Mouse (Mus musculus) MEL (cell line): ENCODE results near the gene Gucy1b1. TPM values are rescaled to one million over a fixed set of nuclear protein-coding genes. Genes with fewer than 3 reads are reported as not detected.

Source experiments
- DNase-seq: peaks from one replicate; pipeline ENCODE4 v3.0.0; 2011; ENCODE audit warnings: low read depth, low spot score
- H3K27ac ChIP-seq: 2 replicates; pipeline ENCODE4 v1.5.1; 2012; ENCODE audit warnings: low read depth, mild to moderate bottlenecking, control low read depth, low read length, moderate library complexity; ENCODE audit not compliant: control insufficient read depth
- H3K27me3 ChIP-seq, 2 experiments: fragments of 150-350 bp in 1 of 2; sonication (generic) in 1 of 2; 2 replicates each; pipeline ENCODE4 v1.6.1; 2012; ENCODE audit warnings: low read length in 2 of 2, mild to moderate bottlenecking in 2 of 2, improper control_type of control experiment in 1 of 2, moderate library complexity in 1 of 2; ENCODE audit not compliant: insufficient read depth in 2 of 2, control insufficient read depth in 1 of 2
- H3K36me3 ChIP-seq, 2 experiments: 2 replicates each; pipeline ENCODE4 v1.6.1; 2012 to 2014; ENCODE audit warnings: low read length in 2 of 2, improper control_type of control experiment in 1 of 2, inconsistent platforms in 1 of 2, mild to moderate bottlenecking in 1 of 2; ENCODE audit not compliant: insufficient read depth in 2 of 2, control insufficient read depth in 1 of 2
- H3K4me1 ChIP-seq, 2 experiments: fragments of 150-350 bp in 1 of 2; sonication (generic) in 1 of 2; 2 replicates each; pipeline ENCODE4 v1.6.1; 2012; ENCODE audit warnings: low read length in 2 of 2, improper control_type of control experiment in 1 of 2, mild to moderate bottlenecking in 1 of 2; ENCODE audit not compliant: insufficient read depth in 2 of 2, control insufficient read depth in 1 of 2
- H3K4me3 ChIP-seq, 2 experiments: fragments of 150-350 bp in 1 of 2; sonication (generic) in 1 of 2; 2 replicates each; pipeline ENCODE4 v1.5.1; 2012; ENCODE audit warnings: low read depth in 2 of 2, low read length in 2 of 2, mild to moderate bottlenecking in 2 of 2, moderate library complexity in 2 of 2, control low read depth in 1 of 2, improper control_type of control experiment in 1 of 2; ENCODE audit not compliant: control insufficient read depth in 1 of 2, insufficient read depth in 1 of 2
- H3K79me2 ChIP-seq: 2 replicates; pipeline ENCODE4 v1.6.1; 2012; ENCODE audit warnings: mild to moderate bottlenecking, low read length, moderate library complexity; ENCODE audit not compliant: control insufficient read depth, poor library complexity, insufficient read depth
- H3K9ac ChIP-seq: 2 replicates; pipeline ENCODE4 v1.6.1; 2012; ENCODE audit warnings: low read depth, mild to moderate bottlenecking, control low read depth, low read length, moderate library complexity; ENCODE audit not compliant: control insufficient read depth, poor library complexity, severe bottlenecking
- H3K9me3 ChIP-seq: fragments of 150-350 bp; sonication (generic); replicated peaks from 2 replicates; pipeline ENCODE4 v1.6.1; 2012; ENCODE audit warnings: mild to moderate bottlenecking, low read length, improper control_type of control experiment, moderate library complexity; ENCODE audit not compliant: insufficient read depth
- CHD1 ChIP-seq: IDR thresholded peaks from 2 replicates; pipeline ENCODE4 v1.6.1; 2012; ENCODE audit warnings: low read depth, mild to moderate bottlenecking, inconsistent platforms, low read length, improper control_type of control experiment
- CHD2 ChIP-seq: IDR thresholded peaks from 2 replicates; pipeline ENCODE4 v1.6.1; 2011; ENCODE audit warnings: low read length, improper control_type of control experiment
- CTCF ChIP-seq, 3 experiments: IDR thresholded peaks in 2 of 3; conservative IDR thresholded peaks in 1 of 3; 2 replicates each; pipeline ENCODE4 v1.5.1; 2011 to 2012; ENCODE audit warnings: low read length in 3 of 3, low read depth in 2 of 3, mild to moderate bottlenecking in 2 of 3, improper control_type of control experiment in 1 of 3, inconsistent platforms in 1 of 3, mixed read lengths in 1 of 3, moderate library complexity in 1 of 3; ENCODE audit not compliant: control insufficient read depth in 1 of 3, insufficient read depth in 1 of 3, poor library complexity in 1 of 3, severe bottlenecking in 1 of 3
- ETS1 ChIP-seq: IDR thresholded peaks from 2 replicates; pipeline ENCODE4 v1.6.1; 2012; ENCODE audit warnings: low read depth, mild to moderate bottlenecking, inconsistent platforms, low read length, improper control_type of control experiment, moderate library complexity
- GATA1 ChIP-seq: IDR thresholded peaks from 2 replicates; pipeline ENCODE4 v1.6.1; 2011; ENCODE audit warnings: low read depth, low read length, improper control_type of control experiment
- HCFC1 ChIP-seq: IDR thresholded peaks from 2 replicates; pipeline ENCODE4 v1.6.1; 2012; ENCODE audit warnings: low read depth, mild to moderate bottlenecking, inconsistent platforms, low read length, improper control_type of control experiment, moderate library complexity
- KAT2A ChIP-seq: conservative IDR thresholded peaks from 2 replicates; pipeline ENCODE4 v1.6.1; 2012; ENCODE audit warnings: low read depth, low read length, improper control_type of control experiment, inconsistent platforms
- MAFK ChIP-seq: IDR thresholded peaks from 2 replicates; pipeline ENCODE4 v1.6.1; 2011; ENCODE audit warnings: low read depth, mild to moderate bottlenecking, low read length, improper control_type of control experiment, borderline replicate concordance
- MAX ChIP-seq: IDR thresholded peaks from 2 replicates; pipeline ENCODE4 v1.6.1; 2011; ENCODE audit warnings: low read length, improper control_type of control experiment
- MYB ChIP-seq: IDR thresholded peaks from 2 replicates; pipeline ENCODE4 v1.6.1; 2011; ENCODE audit warnings: mild to moderate bottlenecking, low read depth, low read length, improper control_type of control experiment
- POLR2A ChIP-seq, 2 experiments: IDR thresholded peaks; 2 replicates each; pipeline ENCODE4 v1.6.1; 2011 to 2012; ENCODE audit warnings: low read length in 2 of 2, mild to moderate bottlenecking in 2 of 2, control low read depth in 1 of 2, improper control_type of control experiment in 1 of 2, low read depth in 1 of 2, moderate library complexity in 1 of 2; ENCODE audit not compliant: control insufficient read depth in 1 of 2, insufficient read depth in 1 of 2, poor library complexity in 1 of 2
- POLR2AphosphoS2 ChIP-seq: IDR thresholded peaks from 2 replicates; pipeline ENCODE4 v1.6.1; 2011; ENCODE audit warnings: low read length, improper control_type of control experiment
- RAD21 ChIP-seq: IDR thresholded peaks from 2 replicates; pipeline ENCODE4 v1.6.1; 2011; ENCODE audit warnings: mild to moderate bottlenecking, low read depth, low read length, improper control_type of control experiment
- RCOR1 ChIP-seq: IDR thresholded peaks from 2 replicates; pipeline ENCODE4 v1.6.1; 2012; ENCODE audit warnings: low read depth, mild to moderate bottlenecking, inconsistent platforms, low read length, improper control_type of control experiment
- SIN3A ChIP-seq: IDR thresholded peaks from 2 replicates; pipeline ENCODE4 v1.6.1; 2012; ENCODE audit warnings: low read length, improper control_type of control experiment, inconsistent platforms
- SMC3 ChIP-seq: IDR thresholded peaks from 2 replicates; pipeline ENCODE4 v1.6.1; 2011; ENCODE audit warnings: low read depth, low read length, improper control_type of control experiment
- TAL1 ChIP-seq: IDR thresholded peaks from 2 replicates; pipeline ENCODE4 v1.6.1; 2012; ENCODE audit warnings: mild to moderate bottlenecking, inconsistent platforms, low read length, moderate library complexity, mixed read lengths
- TCF12 ChIP-seq: IDR thresholded peaks from 2 replicates; pipeline ENCODE4 v1.6.1; 2014; ENCODE audit warnings: low read depth, mild to moderate bottlenecking, inconsistent platforms, low read length, improper control_type of control experiment, moderate library complexity
- UBTF ChIP-seq: IDR thresholded peaks from 2 replicates; pipeline ENCODE4 v1.6.1; 2012; ENCODE audit warnings: low read depth, mild to moderate bottlenecking, inconsistent platforms, low read length, improper control_type of control experiment, moderate library complexity, borderline replicate concordance; ENCODE audit not compliant: insufficient read depth
- USF2 ChIP-seq, 2 experiments: IDR thresholded peaks; 2 replicates each; pipeline ENCODE4 v1.6.1; 2011 to 2012; ENCODE audit warnings: improper control_type of control experiment in 2 of 2, low read length in 2 of 2, borderline replicate concordance in 1 of 2, inconsistent platforms in 1 of 2, low read depth in 1 of 2, mild to moderate bottlenecking in 1 of 2; ENCODE audit not compliant: insufficient read depth in 1 of 2
- ZKSCAN1 ChIP-seq: IDR thresholded peaks from 2 replicates; pipeline ENCODE4 v1.6.1; 2012; ENCODE audit warnings: low read depth, mild to moderate bottlenecking, inconsistent platforms, low read length, improper control_type of control experiment, moderate library complexity
- polyA plus RNA-seq, 2 experiments: library from polyadenylated mRNA; stranded (reverse) in 1 of 2; unstranded in 1 of 2; fragments of >175 nt in 1 of 2; fragments of >200 nt in 1 of 2; gene quantifications; 2 replicates each; pipeline versions ENCODE4 v1.2.1 to v1.2.4; 2012; ENCODE audit warnings: low replicate concordance in 2 of 2, low read depth in 1 of 2; ENCODE audit not compliant: insufficient read length in 2 of 2, insufficient read depth in 1 of 2, missing spikeins in 1 of 2
- total RNA-seq: library from RNA; depleted of rRNA; stranded (reverse); fragments of 300-350 nt; gene quantifications from 2 replicates; pipeline ENCODE4 v1.2.3, GENCODE M21; 2012

Gene Gucy1b1
- total and polyA plus RNA-seq, 3 experiments, result not detected

DNA sequence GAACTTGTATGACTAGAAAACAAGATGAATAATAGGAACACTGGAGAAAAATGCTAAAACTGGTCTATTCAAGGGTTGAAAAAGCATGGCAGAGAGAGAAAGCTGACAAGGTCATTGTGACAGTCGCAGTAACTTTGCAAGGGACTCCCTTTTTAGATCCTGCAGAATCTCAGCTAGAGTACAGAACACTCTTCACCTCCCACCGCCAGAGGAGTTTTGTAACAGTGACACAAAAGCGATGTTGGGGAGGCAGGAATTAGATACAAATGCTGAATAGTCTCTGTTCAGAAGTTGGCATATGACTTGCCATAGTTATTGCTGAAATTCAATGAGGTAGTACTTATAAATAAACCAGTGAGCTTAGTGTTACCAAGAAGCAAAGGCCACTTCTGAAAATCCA, 51.4 kb downstream of the Gucy1b1 start:
- H3K9ac ChIP-seq, result no peak overlapping the region
- TF ChIP-seq POLR2AphosphoS2, result no peak
- no peak for TF ChIP-seq CHD1
- TF ChIP-seq UBTF, result no peak
- TF ChIP-seq TCF12, result no peak
- no peak for TF ChIP-seq MYB
- TF ChIP-seq USF2 (IDR thresholded peaks at IDR 0.05; ENCODE audit: borderline replicate concordance in 1 of 2, insufficient read depth in 1 of 2, low read depth in 1 of 2, low read length in 2 of 2), result no peak
- TF ChIP-seq SIN3A, result no peak
- no peak for TF ChIP-seq SMC3
- no peak for TF ChIP-seq KAT2A
- TF ChIP-seq ZKSCAN1, result no peak
- no peak for TF ChIP-seq TAL1
- no peak for TF ChIP-seq HCFC1
- TF ChIP-seq GATA1, result no peak
- TF ChIP-seq CTCF (IDR thresholded peaks at IDR 0.05 in 2 of 3, conservative IDR thresholded peaks at IDR 0.05 in 1 of 3; ENCODE audit: control insufficient read depth in 1 of 3, insufficient read depth in 1 of 3, low read depth in 2 of 3, low read length in 3 of 3, poor library complexity in 1 of 3, severe bottlenecking in 1 of 3), result no peak
- no peak for TF ChIP-seq RAD21
- TF ChIP-seq POLR2A (IDR thresholded peaks at IDR 0.05; ENCODE audit: control insufficient read depth in 1 of 2, insufficient read depth in 1 of 2, low read depth in 1 of 2, low read length in 2 of 2, poor library complexity in 1 of 2), result no peak
- TF ChIP-seq MAFK, result no peak
- TF ChIP-seq, all 39 proteins: peak for 0
- no peaks in the 10 kb centered on the region for H3K27me3 ChIP-seq
- H3K9me3 ChIP-seq, result no peaks in the 10 kb centered on the region
- no peaks in the 10 kb centered on the region for H3K36me3 ChIP-seq
- no peaks in the 10 kb centered on the region for H3K79me2 ChIP-seq
- H3K4me3 ChIP-seq, result no peak overlapping the region
- H3K27ac ChIP-seq, result no peak overlapping the region
- no peaks in the 10 kb centered on the region for H3K4me1 ChIP-seq
- DNase-seq, result no peak

DNA sequence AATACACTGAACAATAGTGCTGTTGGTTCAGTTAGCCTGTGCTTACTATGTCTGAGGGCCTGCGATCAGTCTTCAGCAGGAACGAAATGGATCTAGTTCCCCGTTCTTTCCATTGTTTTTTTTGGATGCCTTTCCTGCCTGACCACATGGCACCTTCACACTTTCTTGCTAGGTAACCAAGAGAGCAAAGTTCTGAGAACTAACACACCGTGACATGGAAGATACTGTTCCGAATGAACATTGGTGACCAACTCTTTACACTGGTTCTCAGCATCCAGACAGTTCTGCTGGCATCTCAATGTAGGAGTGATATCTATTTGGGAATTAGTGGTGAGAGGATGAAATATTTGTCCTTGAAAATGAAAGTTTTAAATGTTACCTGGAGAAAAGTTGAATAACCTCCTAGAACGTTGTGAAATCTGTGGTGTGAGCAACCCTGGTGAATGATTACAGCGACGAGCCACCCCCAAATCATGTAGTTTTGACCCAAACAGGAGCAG, 52.0 kb downstream of the Gucy1b1 start:
- no peaks in the 10 kb centered on the region for H3K27me3 ChIP-seq
- H3K36me3 ChIP-seq, result no peaks in the 10 kb centered on the region
- no peak overlapping the region for H3K9ac ChIP-seq
- no peaks in the 10 kb centered on the region for H3K9me3 ChIP-seq
- H3K4me1 ChIP-seq, result no peaks in the 10 kb centered on the region
- H3K27ac ChIP-seq, result no peak overlapping the region
- H3K79me2 ChIP-seq, result no peaks in the 10 kb centered on the region
- TF ChIP-seq MAX, result no peak
- no peak for TF ChIP-seq USF2 (IDR thresholded peaks at IDR 0.05; ENCODE audit: borderline replicate concordance in 1 of 2, insufficient read depth in 1 of 2, low read depth in 1 of 2, low read length in 2 of 2)
- TF ChIP-seq RCOR1, result no peak
- no peak for TF ChIP-seq KAT2A
- TF ChIP-seq ETS1, result no peak
- no peak for TF ChIP-seq CHD2
- no peak overlapping the region for H3K4me3 ChIP-seq
- DNase-seq, result no peak
